Mouse (Mus musculus) liver, embryonic 14.5 days (tissue): ENCODE data around the gene Gm6356. TPM values are rescaled to one million over a fixed set of nuclear protein-coding genes. Genes with fewer than 3 reads are reported as not detected.
"Not testable (repeated sequence)": the region's sequence is repeated elsewhere in the genome, so short reads cannot be mapped to it uniquely, and the experiment has no call there.

Experiments
- ATAC-seq: fragments of 200-750 bp; cut with Nextera tagmentation; 2 replicates; pipeline ENCODE4 v1.8.0; 2017; ENCODE audit warnings: moderate number of reproducible peaks, mild to moderate bottlenecking, moderate library complexity; ENCODE audit not compliant: insufficient read depth
- DNase-seq, 3 experiments: peaks; one replicate each; pipeline ENCODE4 v3.0.0-alpha.2; 2012 to 2013; ENCODE audit warnings: low read depth in 3 of 3, low spot score in 3 of 3
- H3K27ac ChIP-seq: fragments of 300-500 bp; sonication (generic); 2 replicates; pipeline ENCODE4 v1.5.1; 2014; ENCODE audit warnings: moderate library complexity, mild to moderate bottlenecking, control low read depth, inconsistent platforms
- H3K27me3 ChIP-seq: fragments of 300-500 bp; sonication (generic); 2 replicates; pipeline ENCODE4 v1.6.1; 2014; ENCODE audit warnings: mild to moderate bottlenecking, low read length, moderate library complexity; ENCODE audit not compliant: control insufficient read depth, insufficient read depth
- H3K36me3 ChIP-seq: fragments of 300-500 bp; sonication (generic); replicated peaks from 2 replicates; pipeline ENCODE4 v1.6.1; 2014; ENCODE audit warnings: low read depth; ENCODE audit not compliant: control insufficient read depth, insufficient read depth
- H3K4me1 ChIP-seq, 2 experiments: fragments of 200-500 bp in 1 of 2; fragments of 300-500 bp in 1 of 2; sonication (generic) in 1 of 2; replicated peaks; 2 replicates each; pipeline ENCODE4 v1.6.1; 2012 to 2014; ENCODE audit warnings: antibody characterized with exemption in 1 of 2, inconsistent platforms in 1 of 2, low read length in 1 of 2; ENCODE audit not compliant: control insufficient read depth in 2 of 2, insufficient read depth in 2 of 2
- H3K4me2 ChIP-seq: fragments of 300-500 bp; sonication (generic); 2 replicates; pipeline ENCODE4 v1.6.1; 2014; ENCODE audit warnings: low read depth, mild to moderate bottlenecking, control low read depth, moderate library complexity
- H3K4me3 ChIP-seq, 2 experiments: fragments of 200-500 bp in 1 of 2; fragments of 300-500 bp in 1 of 2; sonication (generic) in 1 of 2; 2 replicates each; pipeline ENCODE4 v1.5.1; 2012 to 2014; ENCODE audit warnings: low read depth in 2 of 2, low read length in 2 of 2, mild to moderate bottlenecking in 2 of 2, control low read depth in 1 of 2, inconsistent platforms in 1 of 2, moderate library complexity in 1 of 2; ENCODE audit not compliant: insufficient read depth in 1 of 2
- H3K9ac ChIP-seq: fragments of 300-500 bp; sonication (generic); replicated peaks from 2 replicates; pipeline ENCODE4 v1.6.1; 2014; ENCODE audit warnings: mild to moderate bottlenecking, control low read depth, moderate library complexity
- H3K9me3 ChIP-seq: fragments of 300-500 bp; sonication (generic); 2 replicates; pipeline ENCODE4 v1.6.1; 2016; ENCODE audit warnings: low read length, mixed read lengths; ENCODE audit not compliant: control insufficient read depth
- WGBS: fragments of 180-500 bp; shearing (Covaris S2); extraction: QIAGEN DNeasy Blood & Tissue Kit; methylation state at CpG from one replicate; pipeline ENCODE4 v1.1.7; 2014; ENCODE audit not compliant: insufficient replicate concordance; 5-methylcytosine and 5-hydroxymethylcytosine counted together
- polyA plus RNA-seq, 2 experiments: library from polyadenylated mRNA; depleted of rRNA in 1 of 2; stranded (reverse) in 1 of 2; unstranded in 1 of 2; fragments of >200 nt; fragmentation: Nextera tagmentation in 1 of 2; extraction: Ambion mirVana in 1 of 2; gene quantifications; 2 replicates each; pipeline versions ENCODE4 v1.2.1 to v1.2.3; 2012 to 2014

Gm6356 gene
- polyA plus RNA-seq (2012; rRNA removed) (not detected in 2 replicates), polyA plus RNA-seq (2014; fragmentation: Nextera tagmentation; extraction: Ambion mirVana) (not detected in 2 replicates)

DNA sequence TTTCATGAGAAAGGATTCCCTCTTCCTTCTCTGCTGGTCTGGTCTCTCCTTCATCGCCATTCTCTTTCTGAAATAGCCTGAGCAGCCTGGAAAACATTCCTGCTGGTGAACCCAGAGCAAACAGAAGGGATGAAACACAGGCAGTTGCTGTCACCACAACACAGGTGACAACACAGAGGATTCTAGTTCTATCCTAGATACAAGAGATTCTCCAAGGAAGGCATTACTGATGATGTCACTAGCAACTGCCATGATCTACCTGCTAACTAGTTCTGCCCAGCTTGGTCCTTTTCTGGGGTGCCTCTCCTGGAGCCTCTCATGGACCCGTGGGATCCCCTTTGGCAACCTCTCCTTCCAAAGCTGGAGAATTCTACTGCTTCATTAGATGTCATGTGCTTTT, at the start of gene Gm6356:
TSS of gene Gm6356 (minus strand) at position 101 of the 400 bp plus-strand sequence.
- H3K4me2 ChIP-seq, H3K36me3 ChIP-seq, H3K9ac ChIP-seq, ATAC-seq, DNase-seq, H3K4me3 ChIP-seq, H3K4me1 ChIP-seq, H3K27ac ChIP-seq, H3K27me3 ChIP-seq, H3K9me3 ChIP-seq: not testable (repeated sequence)
- 26% methylated on average over 1 of the region's 2 CpGs for WGBS

Other genes starting within 250 kb of the Gm6356 start
- gene Gm3636, start 231.5 kb downstream of the Gm6356 start, polyA plus RNA-seq (2012; rRNA removed): 0.21 and 0.35 TPM in 2 replicates
- 0.25 TPM in 1 of 2 replicates, not detected in the other for gene Gm3636, start 231.5 kb downstream of the Gm6356 start, polyA plus RNA-seq (2014; fragmentation: Nextera tagmentation; extraction: Ambion mirVana)
- gene Gm8362, start 199.4 kb downstream of the Gm6356 start, polyA plus RNA-seq (2012; rRNA removed): not detected in 2 replicates
- not detected in 2 replicates for gene Gm8362, start 199.4 kb downstream of the Gm6356 start, polyA plus RNA-seq (2014; fragmentation: Nextera tagmentation; extraction: Ambion mirVana)
- not detected in 2 replicates for gene Gm3642, start 133.5 kb downstream of the Gm6356 start, polyA plus RNA-seq (2012; rRNA removed)
- gene Gm3642, start 133.5 kb downstream of the Gm6356 start, polyA plus RNA-seq (2014; fragmentation: Nextera tagmentation; extraction: Ambion mirVana): not detected in 2 replicates
- 0.02 TPM in 2 replicates for gene Gm3667, start 83.9 kb downstream of the Gm6356 start, polyA plus RNA-seq (2012; rRNA removed)
- gene Gm3667, start 83.9 kb downstream of the Gm6356 start, polyA plus RNA-seq (2014; fragmentation: Nextera tagmentation; extraction: Ambion mirVana): not detected in 2 replicates
- gene Gm10406, start 53.6 kb upstream of the Gm6356 start, polyA plus RNA-seq (2012; rRNA removed): 0.03 TPM in 1 of 2 replicates, not detected in the other
- gene Gm10406, start 53.6 kb upstream of the Gm6356 start, polyA plus RNA-seq (2014; fragmentation: Nextera tagmentation; extraction: Ambion mirVana): not detected in 2 replicates
- gene Gm3685, start 71.2 kb upstream of the Gm6356 start, polyA plus RNA-seq (2012; rRNA removed): not detected in 2 replicates
- gene Gm3685, start 71.2 kb upstream of the Gm6356 start, polyA plus RNA-seq (2014; fragmentation: Nextera tagmentation; extraction: Ambion mirVana): not detected in 2 replicates
- 0.03 TPM in 1 of 2 replicates, not detected in the other for gene Gm3696, start 126.8 kb upstream of the Gm6356 start, polyA plus RNA-seq (2012; rRNA removed)
- gene Gm3696, start 126.8 kb upstream of the Gm6356 start, polyA plus RNA-seq (2014; fragmentation: Nextera tagmentation; extraction: Ambion mirVana): 0.09 TPM in 1 of 2 replicates, not detected in the other
- not detected in 2 replicates for gene Gm6676, start 151.6 kb upstream of the Gm6356 start, polyA plus RNA-seq (2012; rRNA removed)
- gene Gm6676, start 151.6 kb upstream of the Gm6356 start, polyA plus RNA-seq (2014; fragmentation: Nextera tagmentation; extraction: Ambion mirVana): not detected in 2 replicates
- 0.16 and 0.17 TPM in 2 replicates for gene Gm3512, start 200.7 kb upstream of the Gm6356 start, polyA plus RNA-seq (2012; rRNA removed)
- 0.09 TPM in 1 of 2 replicates, not detected in the other for gene Gm3512, start 200.7 kb upstream of the Gm6356 start, polyA plus RNA-seq (2014; fragmentation: Nextera tagmentation; extraction: Ambion mirVana)
- not detected in 2 replicates for gene Gm16434, start 220.7 kb upstream of the Gm6356 start, polyA plus RNA-seq (2012; rRNA removed)
- gene Gm16434, start 220.7 kb upstream of the Gm6356 start, polyA plus RNA-seq (2014; fragmentation: Nextera tagmentation; extraction: Ambion mirVana): not detected in 2 replicates